Mouse (Mus musculus) A20 (cell line): ENCODE measurements around the gene Gm49353.

Experiments
- DNase-seq: peaks from one replicate; pipeline ENCODE4 v3.0.0-alpha.2; 2011; ENCODE audit warnings: low read depth, low spot score

Gene Gm49353

GRCm38 (mm10) chr10:29198642-29199041 is at the start of gene Gm49353:
TSS of gene Gm49353 (plus strand) at chr10:29198954.
- no peak for DNase-seq

- DNase-seq = no peak
Observed at GRCm38 (mm10) chr10:29155304-29155703, 43.5 kb upstream of the Gm49353 start.

GRCm38 (mm10) chr10:29161664-29162063 is 37.1 kb upstream of the Gm49353 start:
- DNase-seq = no peak

GRCm38 (mm10) chr10:29173778-29174177 is 25.0 kb upstream of the Gm49353 start:
- no peak for DNase-seq

- no peak for DNase-seq
Observed at GRCm38 (mm10) chr10:29175656-29176055, 23.1 kb upstream of the Gm49353 start.

- DNase-seq = no peak
Observed at GRCm38 (mm10) chr10:29176881-29177280, 21.9 kb upstream of the Gm49353 start.

- DNase-seq = no peak
Observed at GRCm38 (mm10) chr10:29178003-29178402, 20.8 kb upstream of the Gm49353 start.

- no peak for DNase-seq
Observed at GRCm38 (mm10) chr10:29180210-29180609, 18.5 kb upstream of the Gm49353 start.

GRCm38 (mm10) chr10:29181046-29181445 is 17.7 kb upstream of the Gm49353 start:
- DNase-seq = no peak

- DNase-seq = no peak
Observed at GRCm38 (mm10) chr10:29193769-29194168, 5.0 kb upstream of the Gm49353 start.

GRCm38 (mm10) chr10:29196811-29197210 is 1.9 kb upstream of the Gm49353 start:
- no peak for DNase-seq

GRCm38 (mm10) chr10:29199835-29200234 is 1.1 kb downstream of the Gm49353 start:
- DNase-seq = no peak

- DNase-seq = no peak
Observed at GRCm38 (mm10) chr10:29200609-29201008, 1.9 kb downstream of the Gm49353 start.

- DNase-seq = peak; percentile 20
Observed at GRCm38 (mm10) chr10:29206730-29207129, 8.0 kb downstream of the Gm49353 start.

- no peak for DNase-seq
Observed at GRCm38 (mm10) chr10:29208735-29209134, 10.0 kb downstream of the Gm49353 start.

- no peak for DNase-seq
Observed at GRCm38 (mm10) chr10:29211453-29211852, 12.7 kb downstream of the Gm49353 start, which contains the start of gene 9330159F19Rik. TSS of gene 9330159F19Rik (plus strand) at chr10:29211606.

- DNase-seq = no peak
Observed at GRCm38 (mm10) chr10:29213534-29214100, 14.9 kb downstream of the Gm49353 start.

- DNase-seq = no peak
Observed at GRCm38 (mm10) chr10:29216957-29217356, 18.2 kb downstream of the Gm49353 start.

GRCm38 (mm10) chr10:29217451-29217850 is 18.7 kb downstream of the Gm49353 start:
- DNase-seq = no peak

- DNase-seq = no peak
Observed at GRCm38 (mm10) chr10:29225329-29225728, 26.6 kb downstream of the Gm49353 start.

- DNase-seq = no peak
Observed at GRCm38 (mm10) chr10:29231208-29231607, 32.5 kb downstream of the Gm49353 start.
